Mouse (Mus musculus) C2C12 (cell line): Measurements from ENCODE around the gene Rusc2. TPM values are rescaled to one million over a fixed set of nuclear protein-coding genes. Genes with fewer than 3 reads are reported as not detected.

Source experiments
- H3K27me3 ChIP-seq: one replicate; pipeline ENCODE4 v1.6.1; 2011; ENCODE audit not compliant: control insufficient read depth, insufficient read depth, insufficient read length
- H3K36me3 ChIP-seq: one replicate; pipeline ENCODE4 v1.6.1; 2011; ENCODE audit not compliant: control insufficient read depth, insufficient read depth
- H3K4me3 ChIP-seq: one replicate; pipeline ENCODE4 v1.5.1; 2011; ENCODE audit warnings: mild to moderate bottlenecking, control low read depth; ENCODE audit not compliant: poor library complexity, insufficient read depth, severe bottlenecking
- H3K79me2 ChIP-seq: one replicate; pipeline ENCODE4 v1.6.1; 2011; ENCODE audit not compliant: control insufficient read depth, insufficient read depth
- H3K79me3 ChIP-seq: one replicate; pipeline ENCODE4 v1.6.1; 2011; ENCODE audit warnings: low read depth, control low read depth
- H3ac ChIP-seq: one replicate; pipeline ENCODE3; 2011; ENCODE audit warnings: low read depth; ENCODE audit not compliant: control insufficient read depth, insufficient read length
- CEBPB ChIP-seq: IDR thresholded peaks from one replicate; pipeline ENCODE4 v1.6.1; 2011; ENCODE audit warnings: low read depth, mild to moderate bottlenecking, control low read depth, moderate library complexity
- CTCF ChIP-seq: IDR thresholded peaks from one replicate; pipeline ENCODE4 v1.5.1; 2011; ENCODE audit not compliant: control insufficient read depth, insufficient read depth, insufficient read length
- FOSL1 ChIP-seq: IDR thresholded peaks from one replicate; pipeline ENCODE4 v1.8.0; 2011; ENCODE audit warnings: mild to moderate bottlenecking, low read length; ENCODE audit not compliant: poor library complexity, insufficient read depth, severe bottlenecking
- MAX ChIP-seq: IDR thresholded peaks from one replicate; pipeline ENCODE4 v1.6.1; 2011; ENCODE audit warnings: mild to moderate bottlenecking, control low read depth
- MYOD1 ChIP-seq: IDR thresholded peaks from one replicate; pipeline ENCODE4 v1.6.1; 2011; ENCODE audit warnings: low read depth; ENCODE audit not compliant: control insufficient read depth, insufficient read length
- MYOG ChIP-seq: IDR thresholded peaks from one replicate; pipeline ENCODE4 v1.6.1; 2011; ENCODE audit not compliant: control insufficient read depth, insufficient read length; ENCODE audit errors: extremely low read depth
- USF1 ChIP-seq: IDR thresholded peaks from one replicate; pipeline ENCODE4 v1.6.1; 2011; ENCODE audit warnings: low read depth, mild to moderate bottlenecking, control low read depth, moderate library complexity
- polyA plus RNA-seq: library from polyadenylated mRNA; unstranded; fragments of >200 nt; fragmentation: generic; extraction: Trizol; gene quantifications from one replicate; pipeline ENCODE4 v1.2.1, GENCODE M21; 2012; ENCODE audit warnings: missing spikeins

The Rusc2 gene
- polyA plus RNA-seq, 1 experiment, result 18.8 TPM

DNA sequence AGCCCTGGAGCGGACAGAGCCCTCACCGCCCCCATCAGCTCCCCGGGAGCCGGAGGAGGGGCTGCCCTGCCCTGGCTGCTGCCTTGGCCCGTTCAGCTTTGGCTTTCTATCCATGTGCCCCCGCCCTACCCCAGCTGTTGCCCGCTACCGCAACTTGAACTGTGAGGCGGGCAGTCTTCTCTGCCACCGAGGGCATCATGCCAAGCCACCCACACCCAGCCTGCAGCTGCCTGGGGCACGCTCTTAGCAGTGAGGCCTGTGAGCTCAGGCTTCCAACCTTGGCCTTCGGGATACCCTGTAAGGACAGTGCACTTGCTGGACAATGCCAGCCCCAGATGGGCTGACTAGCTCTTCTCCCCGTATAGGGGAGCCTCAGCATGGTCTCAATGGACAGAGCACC lies 65.5 kb downstream of the Rusc2 start:
- Histone ChIP-seq H3K4me3 (no peak overlapping the region), H3K27me3 (no peaks in the 10 kb centered on the region), H3ac (no peak overlapping the region), H3K79me2 (peaks cover 8% of the 10 kb centered on the region), H3K36me3 (peaks cover 6% of the 10 kb centered on the region), H3K79me3 (no peaks in the 10 kb centered on the region)
- TF ChIP-seq MYOD1, result peak; percentile 87
- no peak for TF ChIP-seq FOSL1
- no peak for TF ChIP-seq USF1
- no peak for TF ChIP-seq CEBPB

DNA sequence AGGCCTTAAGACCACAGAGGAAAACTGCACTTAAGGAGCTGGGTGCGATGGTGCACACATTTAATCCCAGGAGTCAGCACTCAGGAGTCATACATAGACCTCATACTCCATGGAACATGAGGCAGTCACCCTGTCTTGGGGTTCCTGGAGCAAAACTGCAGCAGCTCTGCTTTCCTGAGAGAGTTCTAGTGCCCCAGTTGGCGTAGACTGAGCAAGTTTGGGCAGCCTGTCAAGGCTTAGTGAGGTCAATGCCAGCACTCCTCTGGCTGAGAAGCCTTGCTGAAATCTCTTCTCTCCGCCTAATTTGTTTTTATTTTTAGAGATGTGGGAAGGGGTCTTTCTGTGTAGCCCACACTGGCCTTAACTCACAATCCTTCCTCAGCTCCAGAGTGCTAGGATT lies 66.8 kb downstream of the Rusc2 start:
- no peak overlapping the region for H3K4me3 ChIP-seq
- H3K79me3 ChIP-seq, result no peaks in the 10 kb centered on the region
- no peak overlapping the region for H3ac ChIP-seq
- H3K36me3 ChIP-seq, result peaks cover 6% of the 10 kb centered on the region
- TF ChIP-seq USF1 (no peak), MAX (no peak), CEBPB (no peak), CTCF (no peak)
- H3K27me3 ChIP-seq, result peaks cover 3% of the 10 kb centered on the region
- H3K79me2 ChIP-seq, result peaks cover 5% of the 10 kb centered on the region

DNA sequence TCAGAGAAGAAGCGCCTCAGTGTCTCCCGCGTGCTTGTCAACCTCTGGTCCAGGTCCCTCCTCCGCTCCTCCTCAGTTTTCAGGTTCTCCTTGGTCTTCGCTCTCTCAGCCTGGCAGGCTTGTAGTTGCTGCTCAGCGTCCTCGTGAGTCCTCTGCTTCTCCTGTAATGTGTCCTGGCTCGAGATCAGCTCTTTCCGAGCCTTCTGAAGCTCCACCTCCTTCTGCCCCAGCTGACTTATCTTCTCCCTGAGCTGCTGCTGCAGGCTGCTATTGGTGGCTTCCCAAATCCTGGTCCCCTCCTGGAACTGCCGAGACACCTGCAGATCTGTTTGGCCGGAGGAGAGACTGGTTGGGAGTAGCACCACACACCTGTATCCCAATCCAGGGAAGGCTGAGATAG lies 70.5 kb downstream of the Rusc2 start:
- Histone ChIP-seq H3K4me3 (no peak overlapping the region), H3K36me3 (no peaks in the 10 kb centered on the region), H3K79me2 (no peaks in the 10 kb centered on the region), H3K79me3 (no peaks in the 10 kb centered on the region), H3ac (no peak overlapping the region), H3K27me3 (peaks cover 4% of the 10 kb centered on the region)
- TF ChIP-seq MYOG, result no peak
- no peak for TF ChIP-seq MAX

DNA sequence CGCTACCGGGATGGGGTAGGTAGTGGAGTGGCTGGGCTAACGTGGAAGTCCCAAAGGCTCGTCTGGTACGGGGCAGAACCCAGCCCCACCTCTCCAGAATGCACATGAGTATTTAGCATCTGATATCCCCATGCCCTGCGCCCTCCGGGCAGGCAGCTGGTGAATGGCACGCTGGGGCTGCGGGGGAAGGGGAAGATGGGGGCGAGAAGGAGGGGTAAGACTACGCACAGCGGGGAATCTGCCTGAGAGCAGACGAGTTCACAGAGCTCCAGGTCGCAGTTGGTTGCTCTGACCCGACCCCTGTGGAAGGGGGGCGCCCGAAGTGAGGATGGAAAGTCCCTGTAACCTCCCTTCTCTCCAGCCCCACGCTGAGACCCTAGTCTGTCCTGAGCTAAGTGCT lies 71.6 kb downstream of the Rusc2 start:
- no peak for TF ChIP-seq CEBPB
- no peak for TF ChIP-seq CTCF
- no peak for TF ChIP-seq FOSL1
- no peaks in the 10 kb centered on the region for H3K36me3 ChIP-seq
- H3ac ChIP-seq, result no peak overlapping the region
- H3K27me3 ChIP-seq, result peaks cover 4% of the 10 kb centered on the region
- H3K79me2 ChIP-seq, result no peaks in the 10 kb centered on the region
- H3K79me3 ChIP-seq, result no peaks in the 10 kb centered on the region
- H3K4me3 ChIP-seq, result no peak overlapping the region

DNA sequence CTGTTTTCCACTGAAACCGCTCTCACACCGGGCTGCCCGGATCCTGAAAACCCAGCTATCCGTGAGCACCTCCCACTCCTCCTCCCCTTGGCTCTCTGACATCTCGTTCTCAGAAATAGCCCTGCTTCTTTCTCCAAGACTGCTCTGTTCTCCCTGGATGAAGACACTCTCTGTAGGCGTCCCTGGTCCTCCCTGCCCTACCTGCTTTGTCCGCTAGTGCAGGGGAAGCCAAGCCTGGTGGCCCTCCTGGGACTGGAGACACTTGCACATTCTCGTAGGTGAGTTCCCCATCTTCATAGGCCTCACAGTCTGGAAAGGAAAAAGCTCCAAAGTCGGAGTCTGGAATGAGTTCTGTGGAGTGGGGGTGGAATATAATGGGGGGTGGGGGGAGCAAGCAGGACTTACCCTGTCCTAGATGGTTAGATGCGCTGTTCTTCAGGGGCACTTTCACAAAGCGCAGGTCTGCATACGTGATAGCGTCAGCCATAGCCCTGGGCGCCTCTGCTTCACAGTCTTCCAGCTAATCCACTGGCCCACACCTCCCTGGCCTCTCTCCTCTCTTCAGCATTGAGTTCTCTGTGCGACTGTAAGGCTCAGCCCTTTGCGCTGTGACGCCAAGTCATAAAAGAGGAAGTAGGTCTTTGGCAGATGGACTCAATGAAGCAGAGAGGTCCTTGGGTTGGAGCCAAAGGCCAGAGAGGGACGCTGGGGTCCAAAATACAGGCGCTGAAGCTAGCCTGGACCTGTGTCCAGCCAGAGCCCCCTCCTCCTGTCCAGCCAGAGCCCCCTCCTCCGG lies 72.5 kb downstream of the Rusc2 start, which contains the start of gene Cd72:
Gene Cd72, minus strand, starts transcription at position 588 of the 796 bp plus-strand sequence.
- Histone ChIP-seq H3K79me3 (no peaks in the 10 kb centered on the region), H3K4me3 (no peak within 1 kb of the TSS), H3K27me3 (peaks cover 4% of the 10 kb centered on the region), H3K36me3 (no peaks in the 10 kb centered on the region), H3K79me2 (no peaks in the 10 kb centered on the region), H3ac (no peak within 1 kb of the TSS)
- no peak for TF ChIP-seq MYOG
- no peak for TF ChIP-seq MAX
- TF ChIP-seq MYOD1, result no peak
- TF ChIP-seq FOSL1, result no peak
- no peak for TF ChIP-seq USF1

DNA sequence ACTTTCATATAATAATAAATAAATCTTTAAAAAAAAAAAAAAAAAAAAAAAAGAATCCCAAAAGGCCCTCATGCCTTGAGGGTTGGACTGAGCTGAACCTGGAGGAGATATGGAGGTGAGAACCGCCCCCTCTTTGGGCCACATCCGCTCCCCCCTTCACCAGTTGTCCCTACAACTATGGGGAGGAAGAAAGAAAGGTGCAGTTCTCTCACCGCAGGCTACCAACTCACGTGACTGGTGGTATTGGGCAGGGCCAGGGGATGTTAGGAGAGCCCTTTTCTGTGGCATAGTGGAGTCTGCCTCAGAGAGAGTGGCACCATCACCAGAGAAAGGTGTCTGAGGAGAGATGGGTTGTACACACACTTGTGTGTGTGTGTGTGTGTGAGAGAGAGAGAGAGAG lies 74.7 kb downstream of the Rusc2 start:
- Histone ChIP-seq H3K79me3 (no peaks in the 10 kb centered on the region), H3K36me3 (no peaks in the 10 kb centered on the region), H3K79me2 (no peaks in the 10 kb centered on the region), H3ac (no peak overlapping the region), H3K4me3 (no peak overlapping the region), H3K27me3 (peaks cover 4% of the 10 kb centered on the region)
- TF ChIP-seq MYOD1 (no peak), CEBPB (no peak), FOSL1 (no peak)

DNA sequence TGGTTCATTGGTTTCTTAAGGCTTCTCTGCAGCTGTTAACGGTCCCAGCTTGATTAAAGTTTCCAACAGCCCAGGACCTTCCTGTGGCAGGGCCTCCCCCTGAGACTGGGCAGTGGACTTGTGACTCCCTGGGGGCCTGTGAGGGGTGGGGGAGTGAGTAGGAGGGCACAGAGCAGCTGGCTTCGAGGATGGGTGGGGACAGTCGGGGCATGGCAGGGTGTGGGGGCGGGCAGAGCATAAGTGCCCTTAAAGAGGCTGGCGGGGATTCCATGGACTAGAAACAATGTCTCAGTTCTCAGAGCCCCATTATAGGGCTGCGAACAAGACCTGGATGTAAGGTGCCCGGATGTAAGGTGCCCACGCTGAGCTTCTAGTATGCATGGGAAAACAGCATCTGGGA lies 75.3 kb downstream of the Rusc2 start:
- Histone ChIP-seq H3ac (no peak overlapping the region), H3K4me3 (no peak overlapping the region), H3K36me3 (no peaks in the 10 kb centered on the region), H3K79me2 (no peaks in the 10 kb centered on the region), H3K27me3 (peaks cover 4% of the 10 kb centered on the region), H3K79me3 (no peaks in the 10 kb centered on the region)
- TF ChIP-seq CTCF (no peak), MYOG (no peak), MAX (no peak), USF1 (no peak), CEBPB (no peak), MYOD1 (no peak), FOSL1 (no peak)
